Mouse (Mus musculus) spleen, adult 12 weeks (tissue): ENCODE results near the gene Rhox4f.
"Not testable (repeated sequence)": the region's sequence is repeated elsewhere in the genome, so short reads cannot be mapped to it uniquely, and the experiment has no call there.

Experiments used
- DNase-seq: peaks from one replicate; pipeline ENCODE4 v3.0.0; 2022; ENCODE audit warnings: low spot score

Gene Rhox4f

GRCm38 (mm10) chrX:37607604-37608003 lies at the start of gene Rhox4f:
Rhox4f (minus strand) TSS chrX:37607704.
- DNase-seq, result not testable (repeated sequence)

DNA sequence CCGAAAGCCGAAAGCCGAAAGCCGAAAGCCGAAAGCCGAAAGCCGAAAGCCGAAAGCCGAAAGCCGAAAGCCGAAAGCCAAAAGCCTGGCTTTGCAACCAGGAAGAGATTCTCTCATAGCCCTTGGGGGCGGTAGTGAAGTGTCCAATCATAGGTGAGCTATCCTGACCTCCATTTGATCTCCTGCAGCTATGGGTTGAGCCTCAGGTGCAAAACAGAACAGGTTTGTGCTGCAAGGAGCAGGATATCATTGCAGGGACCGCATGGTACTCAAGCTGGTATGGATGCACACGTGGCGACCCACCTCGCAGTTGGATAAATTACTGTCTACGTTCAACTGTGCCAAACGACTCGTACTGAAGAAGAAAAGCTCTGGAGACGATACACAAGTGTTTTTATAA lies 43.7 kb upstream of the Rhox4f start, which contains the start of gene Rhox4g:
Gene Rhox4g (minus strand): TSS at position 101 of the 400 bp plus-strand sequence.
- not testable (repeated sequence) for DNase-seq

GRCm38 (mm10) chrX:37643370-37643769 lies 35.9 kb upstream of the Rhox4f start, which contains the start of gene Rhox2g:
Rhox2g (minus strand) TSS chrX:37643470.
- not testable (repeated sequence) for DNase-seq

GRCm38 (mm10) chrX:37628512-37628911 lies 21.0 kb upstream of the Rhox4f start, which contains the start of gene Rhox3g:
Rhox3g (minus strand) TSS chrX:37628612.
- not testable (repeated sequence) for DNase-seq

DNA sequence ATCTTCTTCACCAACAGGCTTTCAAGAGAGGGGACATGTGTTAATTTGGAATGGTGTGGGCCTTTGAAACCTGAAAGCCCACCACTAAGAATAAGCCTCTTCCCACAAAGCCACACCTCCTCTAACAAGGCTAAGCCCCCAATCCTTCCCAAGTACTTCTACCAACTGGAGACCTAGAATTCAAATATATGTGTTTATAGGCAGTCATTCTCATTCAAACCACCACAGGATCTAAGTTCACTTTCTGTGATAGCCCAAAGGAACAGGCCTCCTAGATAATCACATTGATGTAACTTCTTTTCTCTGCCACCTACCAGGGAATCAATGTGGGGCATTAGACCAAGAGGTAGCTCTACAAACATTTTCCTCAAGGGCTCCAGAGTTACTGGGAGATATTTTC lies 26.8 kb downstream of the Rhox4f start, which contains the start of gene Rhox3f:
Gene Rhox3f (plus strand): TSS at position 301 of the 400 bp plus-strand sequence.
- DNase-seq, result not testable (repeated sequence)

DNA sequence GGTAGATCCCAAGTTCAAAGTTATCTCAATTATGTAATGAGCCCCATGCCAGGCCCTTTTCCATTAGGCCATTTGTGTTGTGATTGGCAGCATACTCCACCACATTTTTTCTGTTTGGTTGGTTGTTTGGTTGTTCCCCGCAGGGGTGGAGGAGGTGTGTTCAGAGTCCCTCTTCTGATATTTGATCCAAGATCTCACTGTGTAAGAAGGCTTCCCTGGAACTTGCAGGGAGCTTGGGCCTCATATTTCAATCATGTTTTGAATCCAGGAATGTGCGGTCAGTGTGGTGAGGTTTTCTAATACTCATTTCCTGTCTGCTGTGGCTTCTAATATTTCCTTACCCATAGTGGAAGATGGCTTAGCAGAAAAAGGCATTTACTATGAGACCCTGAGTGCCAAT lies 34.9 kb downstream of the Rhox4f start:
- not testable (repeated sequence) for DNase-seq

DNA sequence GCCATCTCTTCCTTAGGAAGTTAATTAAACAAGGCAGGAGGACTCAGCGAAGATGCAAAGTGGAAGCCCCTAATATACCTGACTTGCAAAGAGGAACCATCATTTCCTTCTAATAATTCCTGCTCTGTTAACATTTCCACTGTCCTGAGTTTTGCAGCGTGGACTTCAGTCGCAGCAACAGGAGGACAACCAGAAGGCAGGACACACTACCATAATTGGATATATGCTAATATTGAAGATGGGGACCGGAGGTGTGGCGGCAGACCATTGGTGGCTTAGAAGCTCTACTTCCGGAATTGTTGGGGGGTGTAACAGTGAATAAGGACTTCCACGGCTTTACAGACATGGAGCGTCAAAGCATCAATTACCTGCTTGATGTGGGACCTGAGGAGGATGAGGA lies 36.4 kb downstream of the Rhox4f start, which contains the start of gene Rhox2f:
Gene Rhox2f (plus strand): TSS at position 301 of the 400 bp plus-strand sequence.
- not testable (repeated sequence) for DNase-seq

DNA sequence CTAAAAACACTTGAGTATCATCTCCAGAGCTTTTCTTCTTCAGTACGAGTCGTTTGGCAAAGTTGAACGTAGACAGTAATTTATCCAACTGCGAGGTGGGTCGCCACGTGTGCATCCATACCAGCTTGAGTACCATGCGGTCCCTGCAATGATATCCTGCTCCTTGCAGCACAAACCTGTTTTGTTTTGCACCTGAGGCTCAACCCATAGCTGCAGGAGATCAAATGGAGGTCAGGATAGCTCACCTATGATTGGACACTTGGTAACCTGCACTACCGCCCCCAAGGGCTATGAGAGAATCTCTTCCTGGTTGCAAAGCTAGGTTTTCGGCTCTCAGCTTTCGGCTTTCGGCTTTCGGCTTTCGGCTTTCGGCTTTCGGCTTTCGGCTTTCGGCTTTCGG lies 50.4 kb downstream of the Rhox4f start, which contains the start of gene Rhox4e:
Gene Rhox4e (plus strand): TSS at position 301 of the 400 bp plus-strand sequence.
- DNase-seq, result not testable (repeated sequence)
